Mouse (Mus musculus) spleen, adult 2 months (tissue): ENCODE measurements around the gene AI413582.

Experiments used
- CTCF ChIP-seq: fragments of 200-500 bp; IDR thresholded peaks from 2 replicates; pipeline ENCODE4 v1.5.1; 2011; ENCODE audit warnings: mild to moderate bottlenecking, inconsistent platforms; ENCODE audit not compliant: insufficient read depth, insufficient read length, insufficient replicate concordance; ENCODE audit errors: extremely low read depth
- POLR2A ChIP-seq: fragments of 200-500 bp; IDR thresholded peaks from 2 replicates; pipeline ENCODE4 v1.6.1; 2011; ENCODE audit warnings: low read depth, low read length, inconsistent platforms

GRCm38 (mm10) chr17:27521303-27521702 lies 44.3 kb downstream of the AI413582 start, which contains the start of gene Grm4:
- no peak for TF ChIP-seq CTCF
- TF ChIP-seq POLR2A: no peak
